Mouse (Mus musculus): Measurements from ENCODE around the gene Gm10330. TPM values are rescaled to one million over a fixed set of nuclear protein-coding genes. Genes with fewer than 3 reads are reported as not detected.
"Not testable (repeated sequence)": the region's sequence is repeated elsewhere in the genome, so short reads cannot be mapped to it uniquely, and the experiment has no call there.

Gene Gm10330
- polyA plus RNA-seq (2015; fragmentation: Nextera tagmentation; extraction: Ambion mirVana), result 0.25 and 0.33 TPM in 2 replicates

- H3K27me3 ChIP-seq (ENCODE audit: insufficient read depth, low read length); H3K4me1 ChIP-seq (replicated peaks; ENCODE audit: insufficient read depth, low read length); ATAC-seq (replicated peaks; ENCODE audit: low FRiP score, low read depth); H3K9ac ChIP-seq (ENCODE audit: low read depth, low read length); H3K9me3 ChIP-seq (replicated peaks; ENCODE audit: low read length); H3K27ac ChIP-seq; H3K4me2 ChIP-seq (ENCODE audit: low read length); H3K36me3 ChIP-seq (ENCODE audit: insufficient read depth, low read length); DNase-seq (ENCODE audit: low spot score); H3K4me3 ChIP-seq (replicated peaks; ENCODE audit: low read depth, low read length): not testable (repeated sequence)
- 76% methylated on average over 1 of the region's 1 CpGs for WGBS
Observed at GRCm38 (mm10) chr12:23780165-23780564, at the start of gene Gm10330. Gene Gm10330 (minus strand): TSS chr12:23780265.

DNA sequence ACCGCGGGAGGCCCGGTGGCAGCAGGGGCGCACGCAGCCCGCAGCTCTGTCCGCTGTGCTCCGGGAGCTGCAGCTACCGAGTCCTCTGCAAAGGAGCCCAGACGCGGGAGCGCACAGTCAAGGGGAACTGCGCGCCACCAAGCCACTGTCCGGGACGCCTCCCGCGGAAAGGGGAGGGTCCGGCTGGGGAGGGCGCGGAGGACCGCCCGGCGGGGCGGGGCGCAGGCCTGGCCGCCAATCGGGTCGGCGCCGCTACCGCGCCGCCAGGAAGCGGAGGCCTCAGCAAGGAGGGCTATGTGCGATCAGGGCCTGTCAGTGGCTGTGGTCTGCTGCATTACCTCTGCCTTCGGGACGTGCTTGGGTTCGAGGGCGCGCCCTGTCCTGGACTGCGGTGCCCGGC lies 20.7 kb upstream of the Gm10330 start:
- not testable (repeated sequence) for H3K27me3 ChIP-seq (ENCODE audit: insufficient read depth, low read length); H3K27ac ChIP-seq; H3K36me3 ChIP-seq (ENCODE audit: insufficient read depth, low read length); ATAC-seq (replicated peaks; ENCODE audit: low FRiP score, low read depth); H3K4me1 ChIP-seq (replicated peaks; ENCODE audit: insufficient read depth, low read length); H3K9me3 ChIP-seq (replicated peaks; ENCODE audit: low read length); H3K4me2 ChIP-seq (ENCODE audit: low read length); H3K9ac ChIP-seq (ENCODE audit: low read depth, low read length); H3K4me3 ChIP-seq (replicated peaks; ENCODE audit: low read depth, low read length); DNase-seq (ENCODE audit: low spot score)
- WGBS, result 19% methylated on average over 42 of the region's 43 CpGs

DNA sequence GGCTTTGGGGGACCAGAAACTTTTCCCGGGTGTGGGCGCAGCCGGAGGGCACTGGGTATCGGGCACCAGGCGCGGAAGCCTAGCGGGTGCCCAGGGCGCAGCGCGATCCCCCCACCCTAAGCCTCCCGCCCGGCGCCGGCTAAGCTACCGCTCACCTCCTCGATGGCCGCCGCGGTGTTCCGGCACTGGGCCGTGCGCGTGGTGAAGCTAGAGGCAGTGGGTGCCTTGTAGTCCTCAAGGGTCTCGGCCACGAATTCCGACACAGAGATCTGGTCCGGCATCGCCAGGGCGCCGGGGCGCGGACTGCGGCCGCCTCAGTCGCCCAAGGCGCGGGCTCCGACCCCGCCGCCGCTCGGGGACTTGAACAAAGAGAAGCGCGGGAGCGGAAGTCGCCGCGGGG lies 20.3 kb upstream of the Gm10330 start:
- not testable (repeated sequence) for H3K4me1 ChIP-seq (replicated peaks; ENCODE audit: insufficient read depth, low read length); H3K9ac ChIP-seq (ENCODE audit: low read depth, low read length); H3K27me3 ChIP-seq (ENCODE audit: insufficient read depth, low read length); DNase-seq (ENCODE audit: low spot score); H3K9me3 ChIP-seq (replicated peaks; ENCODE audit: low read length); H3K36me3 ChIP-seq (ENCODE audit: insufficient read depth, low read length); H3K27ac ChIP-seq; H3K4me2 ChIP-seq (ENCODE audit: low read length); H3K4me3 ChIP-seq (replicated peaks; ENCODE audit: low read depth, low read length); ATAC-seq (replicated peaks; ENCODE audit: low FRiP score, low read depth)
- 14% methylated on average over 26 of the region's 48 CpGs for WGBS
